Mouse (Mus musculus) heart, postnatal 0 days (tissue): ENCODE measurements around the gene Esyt3. TPM values are rescaled to one million over a fixed set of nuclear protein-coding genes. Genes with fewer than 3 reads are reported as not detected.

Experiments
- ATAC-seq: fragments of 200-750 bp; cut with Nextera tagmentation; 2 replicates; pipeline ENCODE4 v1.8.0; 2017; ENCODE audit warnings: low read depth, moderate number of reproducible peaks, moderate library complexity; ENCODE audit not compliant: insufficient read depth
- DNase-seq: peaks from one replicate; pipeline ENCODE4 v3.0.0-alpha.2; 2016; ENCODE audit warnings: low spot score
- H3K27ac ChIP-seq: fragments of 300-500 bp; sonication (generic); 2 replicates; pipeline ENCODE4 v1.5.1; 2014; ENCODE audit warnings: low read depth, mild to moderate bottlenecking
- H3K27me3 ChIP-seq: fragments of 300-500 bp; sonication (generic); 2 replicates; pipeline ENCODE4 v1.6.1; 2014; ENCODE audit warnings: low read length, mixed read lengths; ENCODE audit not compliant: control insufficient read depth, insufficient read depth
- H3K36me3 ChIP-seq: fragments of 300-500 bp; sonication (generic); replicated peaks from 2 replicates; pipeline ENCODE4 v1.6.1; 2014; ENCODE audit warnings: low read length, mixed read lengths; ENCODE audit not compliant: control insufficient read depth, insufficient read depth
- H3K4me1 ChIP-seq: fragments of 300-500 bp; sonication (generic); 2 replicates; pipeline ENCODE4 v1.6.1; 2014; ENCODE audit warnings: antibody characterized with exemption; ENCODE audit not compliant: control insufficient read depth, insufficient read depth
- H3K4me2 ChIP-seq: fragments of 300-500 bp; sonication (generic); 2 replicates; pipeline ENCODE4 v1.6.1; 2014; ENCODE audit warnings: low read depth, mild to moderate bottlenecking, low read length, moderate library complexity
- H3K4me3 ChIP-seq: fragments of 300-500 bp; sonication (generic); 2 replicates; pipeline ENCODE4 v1.5.1; 2014; ENCODE audit warnings: low read depth, low read length
- H3K9ac ChIP-seq: fragments of 300-500 bp; sonication (generic); replicated peaks from 2 replicates; pipeline ENCODE4 v1.6.1; 2014; ENCODE audit warnings: low read depth, low read length, mixed read lengths
- H3K9me3 ChIP-seq: fragments of 300-500 bp; sonication (generic); replicated peaks from 2 replicates; pipeline ENCODE4 v1.6.1; 2016; ENCODE audit warnings: low read length; ENCODE audit not compliant: control insufficient read depth
- CTCF ChIP-seq: IDR thresholded peaks from 2 replicates; pipeline ENCODE4 v1.5.1; 2016; ENCODE audit warnings: antibody characterized with exemption, control low read depth, low read depth
- EP300 ChIP-seq: IDR thresholded peaks from 2 replicates; pipeline ENCODE4 v1.6.1; 2016; ENCODE audit warnings: antibody characterized with exemption, low read depth
- WGBS: fragments of 180-500 bp; shearing (Covaris S2); extraction: QIAGEN DNeasy Blood & Tissue Kit; methylation state at CpG from one replicate; pipeline ENCODE4 v1.1.7; 2014; 5-methylcytosine and 5-hydroxymethylcytosine counted together
- polyA plus RNA-seq: library from polyadenylated mRNA; unstranded; fragments of >200 nt; fragmentation: Nextera tagmentation; extraction: Ambion mirVana; gene quantifications from 2 replicates; pipeline ENCODE4 v1.2.1, GENCODE M21; 2015
- total RNA-seq: library from RNA; depleted of rRNA; stranded (reverse); fragments of >200 nt; gene quantifications from 2 replicates; pipeline ENCODE4 v1.2.3, GENCODE M21; 2014; ENCODE audit warnings: low replicate concordance; rRNA removed

Gene Esyt3
- total and polyA plus RNA-seq, 2 experiments from 2014 or later, result 0.04 to 0.16 TPM

- ATAC-seq, result no peak
- Histone ChIP-seq H3K27me3 (no peaks in the 10 kb centered on the region), H3K27ac (no peak overlapping the region), H3K36me3 (no peaks in the 10 kb centered on the region), H3K9me3 (no peaks in the 10 kb centered on the region), H3K4me1 (no peaks in the 10 kb centered on the region), H3K9ac (no peak overlapping the region), H3K4me2 (no peak overlapping the region), H3K4me3 (no peak overlapping the region)
- 67% methylated on average over 8 of the region's 8 CpGs for WGBS
- no peak for TF ChIP-seq EP300
- TF ChIP-seq CTCF, result no peak
- DNase-seq, result no peak
Measured at GRCm38 (mm10) chr9:99320006-99320405, 38.4 kb downstream of the Esyt3 start.

GRCm38 (mm10) chr9:99319343-99319951 lies 38.9 kb downstream of the Esyt3 start:
- ATAC-seq (no peak), DNase-seq (no peak)
- no peaks in the 10 kb centered on the region for H3K36me3 ChIP-seq
- H3K4me3 ChIP-seq, result no peak overlapping the region
- no peaks in the 10 kb centered on the region for H3K9me3 ChIP-seq
- H3K4me1 ChIP-seq, result no peaks in the 10 kb centered on the region
- 43% methylated on average over 8 of the region's 8 CpGs for WGBS
- H3K4me2 ChIP-seq, result no peak overlapping the region
- H3K27ac ChIP-seq, result no peak overlapping the region
- no peak overlapping the region for H3K9ac ChIP-seq
- H3K27me3 ChIP-seq, result no peaks in the 10 kb centered on the region
- TF ChIP-seq CTCF (no peak), EP300 (no peak)

- H3K27me3 ChIP-seq, result no peaks in the 10 kb centered on the region
- H3K9me3 ChIP-seq, result no peaks in the 10 kb centered on the region
- peaks cover 17% of the 10 kb centered on the region for H3K36me3 ChIP-seq
- no peak for TF ChIP-seq EP300
- H3K4me1 ChIP-seq, result no peaks in the 10 kb centered on the region
- WGBS, result 75% methylated on average over 6 of the region's 6 CpGs
- ATAC-seq, result no peak
- H3K9ac ChIP-seq, result no peak overlapping the region
- no peak overlapping the region for H3K4me2 ChIP-seq
- no peak overlapping the region for H3K27ac ChIP-seq
- DNase-seq, result no peak
- no peak overlapping the region for H3K4me3 ChIP-seq
Measured at GRCm38 (mm10) chr9:99306226-99306625, 52.1 kb downstream of the Esyt3 start.

GRCm38 (mm10) chr9:99304296-99304695 lies 54.1 kb downstream of the Esyt3 start:
- Histone ChIP-seq H3K4me3 (no peak overlapping the region), H3K36me3 (peaks cover 11% of the 10 kb centered on the region; the same call in 1 of the 2 replicates), H3K4me2 (no peak overlapping the region), H3K9ac (no peak overlapping the region), H3K27ac (no peak overlapping the region), H3K27me3 (no peaks in the 10 kb centered on the region), H3K9me3 (no peaks in the 10 kb centered on the region), H3K4me1 (no peaks in the 10 kb centered on the region)
- ATAC-seq (no peak), DNase-seq (no peak)
- 82% methylated on average over 5 of the region's 5 CpGs for WGBS
- TF ChIP-seq EP300 (no peak), CTCF (no peak)

Other genes with a start within 250 kb of the Esyt3 start
- gene Pik3cb, start 217.9 kb downstream of the Esyt3 start, total RNA-seq, result 1.9 and 2.1 TPM in 2 replicates
- gene Pik3cb, start 217.9 kb downstream of the Esyt3 start, polyA plus RNA-seq, result 0.75 and 1.7 TPM in 2 replicates
- gene Faiml, start 121.3 kb downstream of the Esyt3 start, total RNA-seq, result not detected in 2 replicates
- not detected in 2 replicates for gene Faiml, start 121.3 kb downstream of the Esyt3 start, polyA plus RNA-seq
- 9.2 and 68.0 TPM in 2 replicates for gene Cep70, start 115.2 kb downstream of the Esyt3 start, total RNA-seq
- 15.5 and 16.1 TPM in 2 replicates for gene Cep70, start 115.2 kb downstream of the Esyt3 start, polyA plus RNA-seq
- gene Mras, start 78.8 kb upstream of the Esyt3 start, total RNA-seq, result 13.8 and 15.8 TPM in 2 replicates
- gene Mras, start 78.8 kb upstream of the Esyt3 start, polyA plus RNA-seq, result 11.9 and 13.0 TPM in 2 replicates
- not detected in 2 replicates for gene Nme9, start 92.9 kb upstream of the Esyt3 start, total RNA-seq
- gene Nme9, start 92.9 kb upstream of the Esyt3 start, polyA plus RNA-seq, result 0.18 and 0.93 TPM in 2 replicates
- 17.4 and 22.5 TPM in 2 replicates for gene Armc8, start 210.3 kb upstream of the Esyt3 start, total RNA-seq
- gene Armc8, start 210.3 kb upstream of the Esyt3 start, polyA plus RNA-seq, result 16.8 and 18.5 TPM in 2 replicates
- gene Dbr1, start 217.2 kb upstream of the Esyt3 start, total RNA-seq, result 11.3 and 14.8 TPM in 2 replicates
- gene Dbr1, start 217.2 kb upstream of the Esyt3 start, polyA plus RNA-seq, result 9.9 and 11.6 TPM in 2 replicates